Mouse (Mus musculus): Measurements from ENCODE around the gene Rln3.

The Rln3 gene

GRCm38 (mm10) chr8:84065037-84065436, 20.2 kb upstream of the Rln3 start, which contains the start of gene Gm10643:
Gene Gm10643, minus strand, starts transcription at chr8:84065137.
- no peak for DNase-seq

- DNase-seq, result peak; percentile 77
Measured at GRCm38 (mm10) chr8:84063861-84064610, 19.2 kb upstream of the Rln3 start.

GRCm38 (mm10) chr8:84060245-84060644, 15.4 kb upstream of the Rln3 start:
- no peak for DNase-seq

- DNase-seq, result no peak
Measured at GRCm38 (mm10) chr8:84059226-84059625, 14.4 kb upstream of the Rln3 start.

- DNase-seq, result no peak
Measured at GRCm38 (mm10) chr8:84057827-84058226, 13.0 kb upstream of the Rln3 start.

GRCm38 (mm10) chr8:84053229-84053628, 8.4 kb upstream of the Rln3 start:
- DNase-seq, result no peak

- no peak for DNase-seq
Measured at GRCm38 (mm10) chr8:84052746-84053145, 7.9 kb upstream of the Rln3 start.

GRCm38 (mm10) chr8:84048171-84048570, 3.4 kb upstream of the Rln3 start:
- DNase-seq, result no peak

GRCm38 (mm10) chr8:84046505-84046904, 1.7 kb upstream of the Rln3 start:
- DNase-seq, result no peak

- DNase-seq, result no peak
Measured at GRCm38 (mm10) chr8:84044103-84044502, 697 bp downstream of the Rln3 start.

- DNase-seq, result peak; percentile 44
Measured at GRCm38 (mm10) chr8:84042948-84043342, 1.9 kb downstream of the Rln3 start.

GRCm38 (mm10) chr8:84042066-84042947, 2.5 kb downstream of the Rln3 start, which contains the start of gene Il27ra:
Gene Il27ra, minus strand, starts transcription at chr8:84042589.
- peak; percentile 80 for DNase-seq

GRCm38 (mm10) chr8:84039050-84039449, 5.8 kb downstream of the Rln3 start:
- peak; percentile 86 for DNase-seq

GRCm38 (mm10) chr8:84038015-84038414, 6.8 kb downstream of the Rln3 start:
- DNase-seq, result no peak

GRCm38 (mm10) chr8:84032777-84033176, 12.0 kb downstream of the Rln3 start:
- DNase-seq, result no peak

GRCm38 (mm10) chr8:84029272-84029671, 15.5 kb downstream of the Rln3 start:
- DNase-seq, result no peak

- DNase-seq, result peak; percentile 32
Measured at GRCm38 (mm10) chr8:84027449-84027848, 17.4 kb downstream of the Rln3 start.

GRCm38 (mm10) chr8:84025863-84026262, 18.9 kb downstream of the Rln3 start:
- DNase-seq, result peak; percentile 90

GRCm38 (mm10) chr8:84024171-84024570, 20.6 kb downstream of the Rln3 start:
- DNase-seq, result peak; percentile 90

- no peak for DNase-seq
Measured at GRCm38 (mm10) chr8:84023631-84024030, 21.2 kb downstream of the Rln3 start.

GRCm38 (mm10) chr8:84023085-84023484, 21.7 kb downstream of the Rln3 start:
- DNase-seq, result no peak

GRCm38 (mm10) chr8:84021569-84021968, 23.2 kb downstream of the Rln3 start:
- no peak for DNase-seq

- no peak for DNase-seq
Measured at GRCm38 (mm10) chr8:84021096-84021495, 23.7 kb downstream of the Rln3 start, which contains the start of gene Palm3. Gene Palm3, plus strand, starts transcription at chr8:84021471.

GRCm38 (mm10) chr8:84019738-84020137, 25.1 kb downstream of the Rln3 start:
- DNase-seq, result no peak
